Mouse (Mus musculus): ENCODE measurements around the gene Arhgef15. TPM values are rescaled to one million over a fixed set of nuclear protein-coding genes. Genes with fewer than 3 reads are reported as not detected.

Arhgef15 gene
- polyA plus RNA-seq, 1 experiment from 2014 or later = 8.9 TPM

GRCm38 (mm10) chr11:68897838-68898237 is 59.4 kb downstream of the Arhgef15 start:
- 0 out of 2 replicates have a peak, but pooled peaks cover under 1% of the 10 kb centered on the region for H3K36me3 ChIP-seq (ENCODE audit: insufficient read depth, low read length)
- no peak overlapping the region for H3K27ac ChIP-seq
- no peak overlapping the region for H3K4me2 ChIP-seq (ENCODE audit: low read length)
- DNase-seq (ENCODE audit: low spot score) = no peak
- H3K9me3 ChIP-seq (replicated peaks; ENCODE audit: low read length) = no peaks in the 10 kb centered on the region
- TF ChIP-seq CTCF (IDR thresholded peaks at IDR 0.05; ENCODE audit: low read depth) = no peak
- no peak overlapping the region for H3K4me3 ChIP-seq (replicated peaks; ENCODE audit: low read depth, low read length)
- no peak overlapping the region for H3K9ac ChIP-seq (ENCODE audit: low read depth, low read length)
- no peaks in the 10 kb centered on the region for H3K27me3 ChIP-seq (ENCODE audit: insufficient read depth, low read length)
- no peak for ATAC-seq (replicated peaks; ENCODE audit: low FRiP score, low read depth)
- WGBS = 66% methylated on average over 6 of the region's 6 CpGs
- H3K4me1 ChIP-seq (replicated peaks; ENCODE audit: insufficient read depth, low read length) = peaks cover 5% of the 10 kb centered on the region

- ATAC-seq (replicated peaks; ENCODE audit: low FRiP score, low read depth) = no peak
- H3K36me3 ChIP-seq (ENCODE audit: insufficient read depth, low read length) = no peaks in the 10 kb centered on the region
- H3K27me3 ChIP-seq (ENCODE audit: insufficient read depth, low read length) = no peaks in the 10 kb centered on the region
- no peak overlapping the region for H3K27ac ChIP-seq
- no peaks in the 10 kb centered on the region for H3K9me3 ChIP-seq (replicated peaks; ENCODE audit: low read length)
- H3K4me2 ChIP-seq (ENCODE audit: low read length) = no peak overlapping the region
- WGBS = 58% methylated on average over 4 of the region's 4 CpGs
- peak; percentile 85 for TF ChIP-seq CTCF (IDR thresholded peaks at IDR 0.05; ENCODE audit: low read depth)
- no peaks in the 10 kb centered on the region for H3K4me1 ChIP-seq (replicated peaks; ENCODE audit: insufficient read depth, low read length)
- no peak overlapping the region for H3K9ac ChIP-seq (ENCODE audit: low read depth, low read length)
- peak; percentile 54 for DNase-seq (ENCODE audit: low spot score)
- H3K4me3 ChIP-seq (replicated peaks; ENCODE audit: low read depth, low read length) = no peak overlapping the region
Observed at GRCm38 (mm10) chr11:68897120-68897519, 60.2 kb downstream of the Arhgef15 start.

- TF ChIP-seq CTCF (IDR thresholded peaks at IDR 0.05; ENCODE audit: low read depth) = no peak
- 94% methylated on average over 5 of the region's 5 CpGs for WGBS
- no peak overlapping the region for H3K4me2 ChIP-seq (ENCODE audit: low read length)
Observed at GRCm38 (mm10) chr11:68896247-68896646, 61.0 kb downstream of the Arhgef15 start.

GRCm38 (mm10) chr11:68893911-68894464 is 63.3 kb downstream of the Arhgef15 start:
- Histone ChIP-seq H3K36me3 (ENCODE audit: insufficient read depth, low read length) (no peaks in the 10 kb centered on the region), H3K27me3 (ENCODE audit: insufficient read depth, low read length) (no peaks in the 10 kb centered on the region; the same call in 1 of the 2 replicates), H3K4me2 (ENCODE audit: low read length) (no peak overlapping the region), H3K9ac (ENCODE audit: low read depth, low read length) (no peak overlapping the region), H3K27ac (no peak overlapping the region), H3K4me3 (replicated peaks; ENCODE audit: low read depth, low read length) (no peak overlapping the region), H3K4me1 (replicated peaks; ENCODE audit: insufficient read depth, low read length) (no peaks in the 10 kb centered on the region), H3K9me3 (replicated peaks; ENCODE audit: low read length) (no peaks in the 10 kb centered on the region)
- ATAC-seq (replicated peaks; ENCODE audit: low FRiP score, low read depth) (no peak), DNase-seq (ENCODE audit: low spot score) (no peak)
- no peak for TF ChIP-seq CTCF (IDR thresholded peaks at IDR 0.05; ENCODE audit: low read depth)
- WGBS = 66% methylated on average over 12 of the region's 12 CpGs

More at GRCm38 (mm10) chr11:68896247-68896646, 61.0 kb downstream of the Arhgef15 start:
- Histone ChIP-seq H3K9ac (ENCODE audit: low read depth, low read length) (no peak overlapping the region), H3K27ac (no peak overlapping the region), H3K9me3 (replicated peaks; ENCODE audit: low read length) (no peaks in the 10 kb centered on the region), H3K4me1 (replicated peaks; ENCODE audit: insufficient read depth, low read length) (no peaks in the 10 kb centered on the region), H3K4me3 (replicated peaks; ENCODE audit: low read depth, low read length) (no peak overlapping the region), H3K27me3 (ENCODE audit: insufficient read depth, low read length) (no peaks in the 10 kb centered on the region), H3K36me3 (ENCODE audit: insufficient read depth, low read length) (no peaks in the 10 kb centered on the region)
- DNase-seq (ENCODE audit: low spot score) = no peak
- ATAC-seq (replicated peaks; ENCODE audit: low FRiP score, low read depth) = no peak

Small RNA genes within 50 kb of the gene (microRNA-seq; reads per million reads assigned to microRNA genes)
- 1.0 reads per million for gene Mir3062

Other genes with a start within 250 kb of the Arhgef15 start
- 86.1 and 90.9 TPM in 2 replicates for gene Ndel1, start 85.6 kb downstream of the Arhgef15 start, polyA plus RNA-seq (2015; fragmentation: Nextera tagmentation; extraction: Ambion mirVana)
- 0.13 and 0.17 TPM in 2 replicates for gene Rnf222, start 68.9 kb downstream of the Arhgef15 start, polyA plus RNA-seq (2015; fragmentation: Nextera tagmentation; extraction: Ambion mirVana)
- 1,114 and 1,312 TPM in 2 replicates for gene Rpl26, start 55.9 kb downstream of the Arhgef15 start, polyA plus RNA-seq (2015; fragmentation: Nextera tagmentation; extraction: Ambion mirVana)
- 0.29 TPM in 1 of 2 replicates, not detected in the other for gene Odf4, start 30.4 kb downstream of the Arhgef15 start, polyA plus RNA-seq (2015; fragmentation: Nextera tagmentation; extraction: Ambion mirVana)
- gene Slc25a35, start 10.7 kb upstream of the Arhgef15 start, polyA plus RNA-seq (2015; fragmentation: Nextera tagmentation; extraction: Ambion mirVana) = 11.1 and 11.5 TPM in 2 replicates
- 55.6 and 58.3 TPM in 2 replicates for gene Rangrf, start 17.7 kb upstream of the Arhgef15 start, polyA plus RNA-seq (2015; fragmentation: Nextera tagmentation; extraction: Ambion mirVana)
- 20.9 and 23.3 TPM in 2 replicates for gene Pfas, start 51.0 kb upstream of the Arhgef15 start, polyA plus RNA-seq (2015; fragmentation: Nextera tagmentation; extraction: Ambion mirVana)
- 27.6 and 27.7 TPM in 2 replicates for gene Ctc1, start 58.4 kb upstream of the Arhgef15 start, polyA plus RNA-seq (2015; fragmentation: Nextera tagmentation; extraction: Ambion mirVana)
- gene Aurkb, start 88.2 kb upstream of the Arhgef15 start, polyA plus RNA-seq (2015; fragmentation: Nextera tagmentation; extraction: Ambion mirVana) = 49.3 and 61.1 TPM in 2 replicates
- 11.9 and 13.3 TPM in 2 replicates for gene Borcs6, start 102.2 kb upstream of the Arhgef15 start, polyA plus RNA-seq (2015; fragmentation: Nextera tagmentation; extraction: Ambion mirVana)
- gene Tmem107, start 113.3 kb upstream of the Arhgef15 start, polyA plus RNA-seq (2015; fragmentation: Nextera tagmentation; extraction: Ambion mirVana) = 60.8 and 61.3 TPM in 2 replicates
- gene Vamp2, start 131.0 kb upstream of the Arhgef15 start, polyA plus RNA-seq (2015; fragmentation: Nextera tagmentation; extraction: Ambion mirVana) = 66.7 and 67.7 TPM in 2 replicates
- gene Per1, start 137.7 kb upstream of the Arhgef15 start, polyA plus RNA-seq (2015; fragmentation: Nextera tagmentation; extraction: Ambion mirVana) = 7.4 and 9.9 TPM in 2 replicates
- 0.42 and 0.50 TPM in 2 replicates for gene Hes7, start 162.9 kb upstream of the Arhgef15 start, polyA plus RNA-seq (2015; fragmentation: Nextera tagmentation; extraction: Ambion mirVana)
- gene 9130213A22Rik, start 165.1 kb upstream of the Arhgef15 start, polyA plus RNA-seq (2015; fragmentation: Nextera tagmentation; extraction: Ambion mirVana) = 0.25 and 0.31 TPM in 2 replicates
- 0.54 and 0.69 TPM in 2 replicates for gene Aloxe3, start 168.4 kb upstream of the Arhgef15 start, polyA plus RNA-seq (2015; fragmentation: Nextera tagmentation; extraction: Ambion mirVana)
- gene Alox12b, start 199.5 kb upstream of the Arhgef15 start, polyA plus RNA-seq (2015; fragmentation: Nextera tagmentation; extraction: Ambion mirVana) = 0.27 and 0.36 TPM in 2 replicates
- 0.17 and 0.61 TPM in 2 replicates for gene Alox8, start 240.4 kb upstream of the Arhgef15 start, polyA plus RNA-seq (2015; fragmentation: Nextera tagmentation; extraction: Ambion mirVana)